Mouse (Mus musculus): ENCODE results near the gene Prkg1. TPM values are rescaled to one million over a fixed set of nuclear protein-coding genes. Genes with fewer than 3 reads are reported as not detected.

Prkg1 gene
- polyA plus RNA-seq, 1 experiment from 2014 or later: 6.0 TPM

DNA sequence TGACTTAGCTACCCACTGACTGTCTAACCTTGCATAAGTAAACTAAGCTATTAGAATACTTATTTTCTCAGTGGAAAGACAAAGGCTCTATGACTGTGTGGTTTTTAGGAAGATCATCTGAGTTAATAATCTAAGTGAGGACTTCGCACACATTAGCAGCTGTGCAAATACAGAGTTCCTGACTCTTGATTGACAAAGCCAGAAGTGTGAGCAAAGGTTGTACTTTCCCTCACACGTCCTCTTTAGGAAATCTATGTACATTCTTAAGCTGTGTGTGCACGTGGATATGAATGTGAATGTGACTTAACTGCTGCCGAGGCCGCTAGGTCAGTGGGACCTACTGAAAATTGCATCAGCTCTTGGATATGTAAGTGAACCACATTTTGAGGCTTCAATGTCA, 738.0 kb downstream of the Prkg1 start:
- DNase-seq (peak; percentile 3), ATAC-seq (ENCODE audit: insufficient read depth) (no peak)
- H3K36me3 ChIP-seq (ENCODE audit: insufficient read depth): no peaks in the 10 kb centered on the region
- no peak overlapping the region for H3K9ac ChIP-seq
- no peaks in the 10 kb centered on the region for H3K4me1 ChIP-seq (ENCODE audit: insufficient read depth)
- H3K27ac ChIP-seq (ENCODE audit: low read depth): no peak overlapping the region
- H3K9me3 ChIP-seq (ENCODE audit: low read depth, low read length): no peaks in the 10 kb centered on the region
- no peak for TF ChIP-seq CTCF (IDR thresholded peaks at IDR 0.05; ENCODE audit: low read depth)
- 54% methylated on average over 5 of the region's 5 CpGs for WGBS
- no peaks in the 10 kb centered on the region for H3K27me3 ChIP-seq (ENCODE audit: insufficient read depth, low read length)
- H3K4me3 ChIP-seq (ENCODE audit: low read depth, low read length): no peak overlapping the region
- no peak overlapping the region for H3K4me2 ChIP-seq

DNA sequence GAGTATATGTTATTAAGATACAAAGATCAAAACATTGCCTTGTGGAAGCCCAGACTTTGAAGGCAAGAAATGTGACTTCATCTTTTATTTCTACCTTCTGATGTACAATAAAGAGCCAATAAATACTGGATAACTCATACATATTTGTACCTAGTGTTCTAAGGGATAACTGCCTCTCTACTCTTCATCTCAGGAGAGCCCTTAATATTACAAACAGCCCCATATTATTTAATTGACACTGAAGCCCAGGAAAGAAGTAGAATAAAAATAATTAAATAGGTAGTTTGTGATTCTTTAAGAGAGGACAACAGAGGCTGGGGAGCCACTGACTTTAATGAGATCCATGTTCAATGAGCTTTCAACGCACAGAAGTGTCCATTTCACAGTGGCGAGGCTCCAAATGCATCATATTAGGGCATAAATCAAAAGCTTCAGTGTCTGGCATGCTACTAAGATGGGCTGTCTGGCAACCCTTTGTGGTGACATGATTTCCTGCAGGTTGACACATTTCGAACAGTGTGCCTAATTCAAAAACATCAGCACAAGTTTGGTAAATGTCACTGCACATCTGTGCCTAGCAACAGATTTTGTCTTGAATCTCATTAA, 753.2 kb downstream of the Prkg1 start:
- no peak for ATAC-seq (ENCODE audit: insufficient read depth)
- Histone ChIP-seq H3K27me3 (ENCODE audit: insufficient read depth, low read length) (no peaks in the 10 kb centered on the region), H3K4me3 (ENCODE audit: low read depth, low read length) (no peak overlapping the region), H3K9ac (no peak overlapping the region), H3K4me1 (ENCODE audit: insufficient read depth) (no peaks in the 10 kb centered on the region), H3K9me3 (ENCODE audit: low read depth, low read length) (no peaks in the 10 kb centered on the region), H3K36me3 (ENCODE audit: insufficient read depth) (no peaks in the 10 kb centered on the region), H3K4me2 (no peak overlapping the region), H3K27ac (ENCODE audit: low read depth) (no peak overlapping the region)
- WGBS: 76% methylated on average over 3 of the region's 3 CpGs
- TF ChIP-seq CTCF (IDR thresholded peaks at IDR 0.05; ENCODE audit: low read depth): no peak
- DNase-seq: no peak

DNA sequence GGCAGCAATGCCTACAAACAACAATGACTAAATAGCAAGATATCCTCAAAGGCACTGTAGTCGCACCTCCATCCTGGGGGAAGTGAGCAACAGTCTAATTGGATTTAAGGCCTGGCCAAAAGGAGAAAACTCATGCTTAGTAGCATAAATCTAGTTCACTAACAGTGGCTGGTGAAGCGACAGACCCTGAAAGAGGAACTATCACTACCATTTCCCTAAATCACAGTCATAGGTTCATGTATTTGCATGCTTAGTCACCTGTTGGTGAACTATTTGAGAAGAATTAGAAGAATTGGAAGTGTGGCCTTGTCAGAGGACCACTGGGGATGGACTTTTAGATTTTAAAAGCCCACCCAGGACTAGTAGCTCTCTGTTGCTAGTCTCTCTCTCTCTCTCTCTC, 766.3 kb downstream of the Prkg1 start:
- 88% methylated on average over 2 of the region's 2 CpGs for WGBS
- Histone ChIP-seq H3K4me2 (no peak overlapping the region), H3K9me3 (ENCODE audit: low read depth, low read length) (no peaks in the 10 kb centered on the region), H3K36me3 (ENCODE audit: insufficient read depth) (no peaks in the 10 kb centered on the region), H3K27ac (ENCODE audit: low read depth) (no peak overlapping the region), H3K9ac (no peak overlapping the region), H3K4me1 (ENCODE audit: insufficient read depth) (no peaks in the 10 kb centered on the region), H3K27me3 (ENCODE audit: insufficient read depth, low read length) (no peaks in the 10 kb centered on the region), H3K4me3 (ENCODE audit: low read depth, low read length) (no peak overlapping the region)
- no peak for ATAC-seq (ENCODE audit: insufficient read depth)
- TF ChIP-seq CTCF (IDR thresholded peaks at IDR 0.05; ENCODE audit: low read depth): no peak
- DNase-seq: no peak

DNA sequence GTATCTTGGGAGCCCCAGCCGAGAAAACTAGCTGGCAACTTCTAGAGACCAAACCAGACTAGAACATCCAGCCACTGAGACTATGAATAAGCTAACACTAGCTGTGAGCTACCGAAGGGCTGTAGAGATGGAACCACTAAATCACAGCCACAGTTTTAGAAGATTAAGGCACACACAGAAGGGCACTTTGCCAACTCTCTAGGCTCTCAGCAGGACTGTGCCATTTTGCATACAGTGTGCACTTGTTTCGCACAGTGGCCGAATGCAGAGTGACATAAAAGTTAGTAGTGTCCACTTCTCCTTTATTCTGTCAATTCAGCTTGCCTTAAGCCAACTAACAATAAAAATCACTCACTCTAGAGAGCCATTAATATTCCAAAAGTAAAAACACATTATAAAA, 774.4 kb downstream of the Prkg1 start:
- Histone ChIP-seq H3K4me2 (no peak overlapping the region), H3K4me3 (ENCODE audit: low read depth, low read length) (no peak overlapping the region), H3K27me3 (ENCODE audit: insufficient read depth, low read length) (no peaks in the 10 kb centered on the region), H3K27ac (ENCODE audit: low read depth) (no peak overlapping the region), H3K36me3 (ENCODE audit: insufficient read depth) (no peaks in the 10 kb centered on the region), H3K9me3 (ENCODE audit: low read depth, low read length) (no peaks in the 10 kb centered on the region), H3K9ac (no peak overlapping the region), H3K4me1 (ENCODE audit: insufficient read depth) (no peaks in the 10 kb centered on the region)
- peak; percentile 32 for DNase-seq
- TF ChIP-seq CTCF (IDR thresholded peaks at IDR 0.05; ENCODE audit: low read depth): no peak
- 74% methylated on average over 4 of the region's 4 CpGs for WGBS
- no peak for ATAC-seq (ENCODE audit: insufficient read depth)

DNA sequence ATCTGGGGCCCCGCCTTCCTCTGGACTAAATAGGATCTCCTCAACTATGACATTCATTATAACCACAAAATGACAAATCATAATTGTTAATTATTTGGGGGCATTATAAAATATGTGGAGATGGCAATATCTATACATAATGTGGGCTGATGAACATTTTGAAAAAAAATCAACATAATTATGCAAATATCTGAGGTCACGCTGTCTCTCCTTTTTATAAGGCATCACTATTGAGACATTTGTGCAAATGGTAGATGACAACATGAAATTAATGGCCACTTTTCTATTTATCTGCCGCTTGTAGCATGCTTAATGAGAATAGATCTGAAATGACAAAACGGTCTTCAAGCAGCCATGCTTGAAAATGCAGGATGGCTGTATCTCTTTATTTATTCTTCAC, 782.4 kb downstream of the Prkg1 start:
- H3K27me3 ChIP-seq (ENCODE audit: insufficient read depth, low read length): no peaks in the 10 kb centered on the region
- no peak overlapping the region for H3K27ac ChIP-seq (ENCODE audit: low read depth)
- H3K4me1 ChIP-seq (ENCODE audit: insufficient read depth): no peaks in the 10 kb centered on the region
- DNase-seq: no peak
- no peak for TF ChIP-seq CTCF (IDR thresholded peaks at IDR 0.05; ENCODE audit: low read depth)
- ATAC-seq (ENCODE audit: insufficient read depth): no peak
- 87% methylated on average over 4 of the region's 4 CpGs for WGBS
- H3K9me3 ChIP-seq (ENCODE audit: low read depth, low read length): no peaks in the 10 kb centered on the region
- no peak overlapping the region for H3K4me2 ChIP-seq
- H3K36me3 ChIP-seq (ENCODE audit: insufficient read depth): no peaks in the 10 kb centered on the region
- H3K4me3 ChIP-seq (ENCODE audit: low read depth, low read length): no peak overlapping the region
- no peak overlapping the region for H3K9ac ChIP-seq

DNA sequence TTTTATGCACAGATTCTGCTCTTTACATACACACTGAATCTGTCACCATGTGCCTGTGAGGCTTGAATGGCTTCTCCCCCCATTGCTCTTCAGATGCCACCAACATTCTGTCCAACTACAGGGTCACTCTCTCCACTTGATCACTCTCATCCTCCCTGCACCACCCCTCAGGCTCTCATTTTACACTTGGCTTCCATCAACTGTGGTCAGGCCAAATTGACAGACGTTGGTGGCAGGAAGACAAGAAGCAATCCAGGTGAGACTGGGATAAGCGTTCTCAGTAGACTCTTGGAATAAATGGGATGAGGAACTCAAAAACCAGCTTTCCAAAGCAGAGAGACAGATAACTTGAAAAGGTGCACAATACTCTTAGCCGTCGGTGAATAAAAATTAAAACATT, 786.7 kb downstream of the Prkg1 start:
- DNase-seq (no peak), ATAC-seq (ENCODE audit: insufficient read depth) (no peak)
- Histone ChIP-seq H3K4me2 (no peak overlapping the region), H3K27me3 (ENCODE audit: insufficient read depth, low read length) (no peaks in the 10 kb centered on the region), H3K4me3 (ENCODE audit: low read depth, low read length) (no peak overlapping the region), H3K4me1 (ENCODE audit: insufficient read depth) (no peaks in the 10 kb centered on the region), H3K9me3 (ENCODE audit: low read depth, low read length) (no peaks in the 10 kb centered on the region), H3K9ac (no peak overlapping the region), H3K27ac (ENCODE audit: low read depth) (no peak overlapping the region), H3K36me3 (ENCODE audit: insufficient read depth) (no peaks in the 10 kb centered on the region)
- no peak for TF ChIP-seq CTCF (IDR thresholded peaks at IDR 0.05; ENCODE audit: low read depth)
- 79% methylated on average over 4 of the region's 4 CpGs for WGBS

DNA sequence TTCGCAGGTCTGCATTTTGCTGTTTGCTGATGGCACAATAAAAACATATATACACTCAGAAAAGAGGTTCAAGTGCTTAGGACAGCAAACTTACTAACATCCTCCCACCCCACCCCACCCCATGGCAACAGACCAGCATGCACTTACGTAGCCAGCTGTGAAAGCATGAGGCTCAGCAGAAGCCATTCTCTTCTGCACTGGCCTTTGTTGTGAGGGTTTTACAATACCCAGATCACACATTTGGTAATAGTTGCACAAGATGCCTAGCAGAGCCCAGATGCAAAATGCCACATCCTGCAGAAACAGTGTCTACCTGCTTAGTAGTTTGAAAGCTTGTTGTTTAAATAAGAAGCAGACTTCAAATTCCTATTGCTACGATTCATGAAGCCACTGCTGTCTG, 814.2 kb downstream of the Prkg1 start:
- DNase-seq (no peak), ATAC-seq (ENCODE audit: insufficient read depth) (no peak)
- no peak overlapping the region for H3K4me3 ChIP-seq (ENCODE audit: low read depth, low read length)
- H3K27ac ChIP-seq (ENCODE audit: low read depth): no peak overlapping the region
- no peaks in the 10 kb centered on the region for H3K27me3 ChIP-seq (ENCODE audit: insufficient read depth, low read length)
- TF ChIP-seq CTCF (IDR thresholded peaks at IDR 0.05; ENCODE audit: low read depth): no peak
- H3K9ac ChIP-seq: no peak overlapping the region
- H3K9me3 ChIP-seq (ENCODE audit: low read depth, low read length): no peaks in the 10 kb centered on the region
- no peaks in the 10 kb centered on the region for H3K36me3 ChIP-seq (ENCODE audit: insufficient read depth)
- H3K4me1 ChIP-seq (ENCODE audit: insufficient read depth): no peaks in the 10 kb centered on the region
- 79% methylated on average over 3 of the region's 3 CpGs for WGBS
- H3K4me2 ChIP-seq: no peak overlapping the region

DNA sequence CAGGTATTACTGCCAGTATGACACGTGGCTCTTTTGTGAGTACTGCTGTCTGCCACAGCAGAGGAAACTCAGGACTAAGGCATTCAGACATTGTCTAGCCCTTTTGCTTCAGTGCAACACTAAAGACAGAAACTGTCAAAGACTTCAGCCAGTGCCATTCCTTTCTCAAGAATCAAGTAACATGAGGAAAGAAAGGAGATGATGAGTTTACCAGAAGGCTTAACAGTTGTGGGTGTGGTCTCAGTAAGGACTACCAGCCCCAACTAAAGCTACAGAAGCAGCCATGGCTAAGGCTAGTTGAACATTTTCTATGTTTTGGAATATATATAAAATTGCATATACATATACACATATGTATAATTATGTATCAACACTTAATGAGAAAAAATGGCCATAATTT, 816.6 kb downstream of the Prkg1 start:
- no peaks in the 10 kb centered on the region for H3K9me3 ChIP-seq (ENCODE audit: low read depth, low read length)
- no peaks in the 10 kb centered on the region for H3K4me1 ChIP-seq (ENCODE audit: insufficient read depth)
- no peak overlapping the region for H3K9ac ChIP-seq
- no peaks in the 10 kb centered on the region for H3K27me3 ChIP-seq (ENCODE audit: insufficient read depth, low read length)
- ATAC-seq (ENCODE audit: insufficient read depth) (no peak), DNase-seq (no peak)
- no peak for TF ChIP-seq CTCF (IDR thresholded peaks at IDR 0.05; ENCODE audit: low read depth)
- no peaks in the 10 kb centered on the region for H3K36me3 ChIP-seq (ENCODE audit: insufficient read depth)
- 55% methylated on average over 1 of the region's 1 CpGs for WGBS
- H3K4me3 ChIP-seq (ENCODE audit: low read depth, low read length): no peak overlapping the region
- H3K4me2 ChIP-seq: no peak overlapping the region
- H3K27ac ChIP-seq (ENCODE audit: low read depth): no peak overlapping the region
